Mouse (Mus musculus) left cerebral cortex, adult 11 months (tissue): ENCODE measurements around the gene Pdha2.

Experiments used
- DNase-seq: peaks from one replicate; pipeline ENCODE4 v3.0.0; 2022; ENCODE audit warnings: low spot score

Pdha2 gene

GRCm38 (mm10) chr3:141212255-141212654, at the start of gene Pdha2:
Gene Pdha2, minus strand, starts transcription at chr3:141212355.
- no peak for DNase-seq

GRCm38 (mm10) chr3:141260518-141260917, 48.4 kb upstream of the Pdha2 start:
- no peak for DNase-seq

- peak; percentile 28 for DNase-seq
These were observed 39.3 kb upstream of the Pdha2 start for GRCm38 (mm10) chr3:141251440-141251839.

- no peak for DNase-seq
These were observed 32.7 kb upstream of the Pdha2 start for GRCm38 (mm10) chr3:141244725-141245298.

GRCm38 (mm10) chr3:141238071-141238470, 25.9 kb upstream of the Pdha2 start:
- DNase-seq, result no peak

- no peak for DNase-seq
These were observed 17.0 kb upstream of the Pdha2 start for GRCm38 (mm10) chr3:141229148-141229547.

GRCm38 (mm10) chr3:141222339-141222738, 10.2 kb upstream of the Pdha2 start:
- no peak for DNase-seq

GRCm38 (mm10) chr3:141218561-141218960, 6.4 kb upstream of the Pdha2 start:
- no peak for DNase-seq

- DNase-seq, result no peak
These were observed 4.8 kb upstream of the Pdha2 start for GRCm38 (mm10) chr3:141216999-141217398.

GRCm38 (mm10) chr3:141216237-141216636, 4.1 kb upstream of the Pdha2 start:
- DNase-seq, result no peak

- DNase-seq, result peak; percentile 2
These were observed 2.6 kb upstream of the Pdha2 start for GRCm38 (mm10) chr3:141214789-141215188.

GRCm38 (mm10) chr3:141214197-141214596, 2.0 kb upstream of the Pdha2 start:
- no peak for DNase-seq

- DNase-seq, result no peak
These were observed 511 bp downstream of the Pdha2 start for GRCm38 (mm10) chr3:141211644-141212043.

GRCm38 (mm10) chr3:141201766-141202165, 10.4 kb downstream of the Pdha2 start:
- DNase-seq, result no peak

GRCm38 (mm10) chr3:141197308-141197861, 14.8 kb downstream of the Pdha2 start:
- no peak for DNase-seq

- DNase-seq, result no peak
These were observed 20.5 kb downstream of the Pdha2 start for GRCm38 (mm10) chr3:141191653-141192052.

GRCm38 (mm10) chr3:141190429-141190828, 21.7 kb downstream of the Pdha2 start:
- no peak for DNase-seq

- no peak for DNase-seq
These were observed 51.2 kb downstream of the Pdha2 start for GRCm38 (mm10) chr3:141160986-141161385.
